Mouse (Mus musculus): ENCODE measurements around the gene Tbc1d9. TPM values are rescaled to one million over a fixed set of nuclear protein-coding genes. Genes with fewer than 3 reads are reported as not detected.

Tbc1d9 gene
- polyA plus RNA-seq, 1 experiment from 2014 or later, result 1.6 TPM

DNA sequence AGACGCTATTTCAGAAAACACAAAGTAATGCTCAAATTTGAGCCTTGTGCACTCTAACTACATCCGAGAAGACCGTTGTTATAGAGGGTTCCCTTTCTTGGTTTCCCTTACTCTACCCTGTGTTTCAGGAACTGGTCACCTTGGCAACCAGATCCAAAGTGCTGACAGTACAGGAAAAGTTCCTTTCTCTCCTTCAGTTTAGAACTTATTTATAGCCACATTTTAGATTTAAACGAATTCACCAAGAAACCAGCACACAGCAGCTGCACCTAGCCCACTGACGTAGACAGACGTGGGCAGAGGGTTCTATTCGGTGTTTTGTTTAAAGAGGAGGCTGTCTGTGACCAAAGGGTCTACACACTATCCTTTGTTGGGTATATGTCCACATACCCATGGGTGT lies 79.0 kb downstream of the Tbc1d9 start:
- no peak for ATAC-seq
- H3K27ac ChIP-seq (ENCODE audit: low read length), result no peak overlapping the region
- H3K4me2 ChIP-seq (ENCODE audit: low read depth, low read length), result no peak overlapping the region
- no peaks in the 10 kb centered on the region for H3K4me1 ChIP-seq (ENCODE audit: control insufficient read depth, insufficient read depth, low read length)
- no peak overlapping the region for H3K9ac ChIP-seq (ENCODE audit: low read depth, low read length)
- no peaks in the 10 kb centered on the region for H3K27me3 ChIP-seq (replicated peaks; ENCODE audit: control insufficient read depth, insufficient read depth, low read length)
- 85% methylated on average over 7 of the region's 7 CpGs for WGBS
- H3K4me3 ChIP-seq (ENCODE audit: low read length), result no peak overlapping the region
- H3K36me3 ChIP-seq (ENCODE audit: control insufficient read depth, insufficient read depth, low read length), result no peaks in the 10 kb centered on the region
- H3K9me3 ChIP-seq (ENCODE audit: control insufficient read depth, low read length), result no peaks in the 10 kb centered on the region

DNA sequence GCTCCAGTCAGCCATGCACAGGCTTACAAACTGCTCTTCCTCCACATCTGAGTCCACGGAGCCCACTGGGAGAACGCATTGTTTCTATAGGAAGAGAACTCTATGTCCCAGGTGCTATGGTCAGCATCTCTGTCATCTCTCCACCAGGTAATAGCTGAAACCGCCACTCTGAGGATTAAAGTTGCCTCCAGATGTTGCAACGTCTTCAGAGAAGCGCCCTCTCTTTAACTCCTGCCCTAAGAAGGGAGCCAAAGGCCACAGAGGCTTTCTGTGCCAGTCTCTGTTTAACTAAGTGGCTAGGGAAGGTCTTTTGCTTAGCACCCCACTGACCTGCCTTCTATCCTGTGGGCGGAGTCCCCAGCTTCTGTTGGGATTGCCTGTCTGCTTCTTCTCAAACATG lies 85.7 kb downstream of the Tbc1d9 start:
- no peak overlapping the region for H3K27ac ChIP-seq (ENCODE audit: low read length)

DNA sequence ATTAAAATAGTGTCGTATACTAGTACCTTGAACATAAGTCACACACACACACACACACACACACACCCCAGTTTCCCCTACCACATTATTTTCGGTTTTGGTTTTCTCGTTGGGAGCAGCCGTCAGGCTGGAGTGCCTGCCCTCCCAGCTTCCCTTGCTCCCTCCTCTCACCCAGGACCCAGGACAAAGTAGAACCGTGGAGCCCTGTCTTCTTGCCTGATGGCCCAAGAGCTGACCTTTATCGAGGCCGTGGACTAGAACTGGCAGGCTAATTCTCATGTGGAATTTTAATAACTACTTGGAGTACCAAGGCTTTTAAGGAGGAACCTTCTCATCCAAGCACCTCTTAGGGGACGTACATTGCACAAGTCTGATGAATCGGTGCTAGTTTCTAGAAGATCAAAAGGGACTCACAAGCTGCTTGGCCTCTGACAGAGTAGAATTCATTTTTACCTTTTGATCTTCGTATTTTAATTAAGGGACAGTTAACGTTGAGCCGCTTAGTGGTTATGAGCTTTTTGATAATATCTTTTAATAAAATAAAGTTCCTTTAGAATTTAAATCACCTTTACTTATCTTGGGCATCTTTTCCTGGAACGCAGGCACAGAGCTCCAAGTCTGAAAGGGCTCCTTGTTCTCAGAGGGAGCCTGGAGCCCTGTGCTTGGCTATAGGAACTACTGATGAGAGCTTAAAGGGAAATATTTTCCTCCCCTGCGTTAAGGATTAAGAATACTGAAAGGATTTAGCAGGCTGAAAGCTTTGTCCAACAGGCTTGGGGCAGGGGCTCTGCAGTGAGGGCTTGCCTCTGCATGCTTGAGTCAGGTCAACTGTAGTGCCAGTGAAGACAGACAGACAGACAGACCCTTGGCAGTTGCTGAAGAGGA lies 86.5 kb downstream of the Tbc1d9 start:
- no peak for ATAC-seq
- H3K27ac ChIP-seq (ENCODE audit: low read length), result no peak overlapping the region
- H3K36me3 ChIP-seq (ENCODE audit: control insufficient read depth, insufficient read depth, low read length), result no peaks in the 10 kb centered on the region
- WGBS, result 71% methylated on average over 14 of the region's 14 CpGs
- H3K9ac ChIP-seq (ENCODE audit: low read depth, low read length), result no peak overlapping the region
- H3K4me1 ChIP-seq (ENCODE audit: control insufficient read depth, insufficient read depth, low read length), result no peaks in the 10 kb centered on the region
- H3K4me2 ChIP-seq (ENCODE audit: low read depth, low read length), result no peak overlapping the region
- no peaks in the 10 kb centered on the region for H3K27me3 ChIP-seq (replicated peaks; ENCODE audit: control insufficient read depth, insufficient read depth, low read length)
- H3K4me3 ChIP-seq (ENCODE audit: low read length), result no peak overlapping the region
- no peaks in the 10 kb centered on the region for H3K9me3 ChIP-seq (ENCODE audit: control insufficient read depth, low read length)

More for the DNA sequence above, 85.7 kb downstream of the Tbc1d9 start:
- no peaks in the 10 kb centered on the region for H3K4me1 ChIP-seq (ENCODE audit: control insufficient read depth, insufficient read depth, low read length)
- 79% methylated on average over 6 of the region's 6 CpGs for WGBS
- H3K4me3 ChIP-seq (ENCODE audit: low read length), result no peak overlapping the region
- no peak for ATAC-seq
- no peaks in the 10 kb centered on the region for H3K36me3 ChIP-seq (ENCODE audit: control insufficient read depth, insufficient read depth, low read length)
- H3K4me2 ChIP-seq (ENCODE audit: low read depth, low read length), result no peak overlapping the region
- no peaks in the 10 kb centered on the region for H3K9me3 ChIP-seq (ENCODE audit: control insufficient read depth, low read length)
- H3K9ac ChIP-seq (ENCODE audit: low read depth, low read length), result no peak overlapping the region
- no peaks in the 10 kb centered on the region for H3K27me3 ChIP-seq (replicated peaks; ENCODE audit: control insufficient read depth, insufficient read depth, low read length)

DNA sequence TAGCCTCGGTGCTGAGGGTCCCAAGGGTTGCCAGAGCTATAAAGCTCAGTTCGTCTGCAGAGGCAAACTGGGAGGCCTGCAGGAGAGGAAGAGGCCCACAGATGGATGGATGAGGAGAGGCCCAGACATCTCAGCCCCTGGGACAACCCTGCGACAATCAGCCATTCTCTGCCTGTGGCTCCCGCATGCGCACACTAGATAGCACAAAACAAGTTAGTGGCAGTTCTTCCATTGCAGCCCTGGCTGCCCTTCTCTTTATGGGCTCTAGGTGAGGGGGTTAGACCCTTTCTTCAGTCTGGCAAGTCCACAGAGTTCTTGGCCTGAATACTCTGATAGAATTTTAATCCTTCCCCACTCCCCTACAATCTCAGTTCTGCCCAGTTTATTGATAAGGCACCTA lies 87.6 kb downstream of the Tbc1d9 start:
- H3K4me3 ChIP-seq (ENCODE audit: low read length), result no peak overlapping the region
- no peak overlapping the region for H3K4me2 ChIP-seq (ENCODE audit: low read depth, low read length)
- no peak overlapping the region for H3K27ac ChIP-seq (ENCODE audit: low read length)
- H3K36me3 ChIP-seq (ENCODE audit: control insufficient read depth, insufficient read depth, low read length), result no peaks in the 10 kb centered on the region
- H3K9ac ChIP-seq (ENCODE audit: low read depth, low read length), result no peak overlapping the region
- ATAC-seq, result no peak
- H3K27me3 ChIP-seq (replicated peaks; ENCODE audit: control insufficient read depth, insufficient read depth, low read length), result no peaks in the 10 kb centered on the region
- H3K4me1 ChIP-seq (ENCODE audit: control insufficient read depth, insufficient read depth, low read length), result no peaks in the 10 kb centered on the region
- H3K9me3 ChIP-seq (ENCODE audit: control insufficient read depth, low read length), result no peaks in the 10 kb centered on the region
- 86% methylated on average over 5 of the region's 5 CpGs for WGBS

DNA sequence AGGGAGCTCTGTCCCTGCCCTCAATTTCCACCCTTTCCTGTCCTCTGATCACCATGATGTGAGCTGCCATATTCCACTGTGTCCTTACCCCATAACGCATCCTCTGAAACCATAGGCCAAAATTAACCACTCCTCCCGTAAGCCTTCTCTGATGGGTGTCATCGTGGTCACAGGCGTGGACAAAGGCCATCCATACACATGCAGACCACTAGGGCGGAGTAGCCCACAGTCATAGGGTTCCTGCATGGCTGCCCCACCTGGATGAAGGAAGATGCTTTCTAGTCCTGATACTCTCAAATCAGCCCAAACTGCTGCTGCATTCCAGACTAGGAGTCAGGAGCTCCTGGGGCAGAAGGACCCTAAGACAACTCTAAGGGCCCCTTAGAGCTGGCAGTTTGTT lies 92.5 kb downstream of the Tbc1d9 start:
- Histone ChIP-seq H3K4me3 (ENCODE audit: low read length) (no peak overlapping the region), H3K4me2 (ENCODE audit: low read depth, low read length) (no peak overlapping the region), H3K4me1 (ENCODE audit: control insufficient read depth, insufficient read depth, low read length) (no peaks in the 10 kb centered on the region), H3K9ac (ENCODE audit: low read depth, low read length) (no peak overlapping the region), H3K27ac (ENCODE audit: low read length) (no peak overlapping the region), H3K9me3 (ENCODE audit: control insufficient read depth, low read length) (no peaks in the 10 kb centered on the region), H3K36me3 (ENCODE audit: control insufficient read depth, insufficient read depth, low read length) (no peaks in the 10 kb centered on the region), H3K27me3 (replicated peaks; ENCODE audit: control insufficient read depth, insufficient read depth, low read length) (no peaks in the 10 kb centered on the region)
- 94% methylated on average over 5 of the region's 5 CpGs for WGBS
- ATAC-seq, result no peak

DNA sequence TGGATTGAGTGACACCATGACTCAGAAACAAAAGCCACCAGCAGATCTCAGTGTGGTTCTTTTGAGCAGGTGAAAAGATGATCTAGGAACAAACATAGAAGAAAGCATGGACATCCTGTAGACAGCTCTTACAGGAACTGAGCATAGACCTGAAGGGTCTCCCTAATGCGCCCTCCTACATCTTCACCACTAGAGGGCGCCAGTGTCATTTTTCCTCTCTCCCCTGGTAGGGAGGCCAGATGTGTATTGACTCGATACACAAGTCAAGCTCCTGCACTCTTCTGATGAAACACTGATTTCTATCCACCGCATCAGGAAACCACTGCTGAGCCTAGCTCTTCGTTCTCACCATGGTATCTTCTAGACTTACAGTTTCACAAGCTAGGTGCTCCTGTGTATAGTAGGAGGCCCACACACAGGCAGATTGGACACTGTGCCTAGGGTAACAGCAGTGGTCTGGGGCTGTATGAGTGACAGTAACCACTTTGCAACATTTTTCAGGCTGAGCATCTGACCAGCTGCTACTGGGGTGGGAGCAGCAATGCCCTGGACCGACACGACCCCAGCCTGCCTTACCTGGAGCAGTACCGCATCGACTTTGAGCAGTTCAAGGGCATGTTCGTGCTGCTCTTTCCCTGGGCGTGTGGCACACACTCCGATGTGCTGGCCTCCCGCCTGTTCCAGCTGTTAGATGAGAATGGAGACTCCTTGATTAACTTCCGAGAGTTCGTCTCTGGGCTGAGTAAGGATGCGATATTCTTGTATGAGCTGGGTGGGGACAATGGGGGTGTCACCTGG lies 95.5 kb downstream of the Tbc1d9 start:
- Histone ChIP-seq H3K4me1 (ENCODE audit: control insufficient read depth, insufficient read depth, low read length) (no peaks in the 10 kb centered on the region), H3K27me3 (replicated peaks; ENCODE audit: control insufficient read depth, insufficient read depth, low read length) (no peaks in the 10 kb centered on the region), H3K9ac (ENCODE audit: low read depth, low read length) (no peak overlapping the region), H3K4me2 (ENCODE audit: low read depth, low read length) (no peak overlapping the region), H3K9me3 (ENCODE audit: control insufficient read depth, low read length) (no peaks in the 10 kb centered on the region), H3K4me3 (ENCODE audit: low read length) (no peak overlapping the region), H3K36me3 (ENCODE audit: control insufficient read depth, insufficient read depth, low read length) (no peaks in the 10 kb centered on the region), H3K27ac (ENCODE audit: low read length) (no peak overlapping the region)
- ATAC-seq, result peak; percentile 83
- WGBS, result 70% methylated on average over 16 of the region's 16 CpGs

DNA sequence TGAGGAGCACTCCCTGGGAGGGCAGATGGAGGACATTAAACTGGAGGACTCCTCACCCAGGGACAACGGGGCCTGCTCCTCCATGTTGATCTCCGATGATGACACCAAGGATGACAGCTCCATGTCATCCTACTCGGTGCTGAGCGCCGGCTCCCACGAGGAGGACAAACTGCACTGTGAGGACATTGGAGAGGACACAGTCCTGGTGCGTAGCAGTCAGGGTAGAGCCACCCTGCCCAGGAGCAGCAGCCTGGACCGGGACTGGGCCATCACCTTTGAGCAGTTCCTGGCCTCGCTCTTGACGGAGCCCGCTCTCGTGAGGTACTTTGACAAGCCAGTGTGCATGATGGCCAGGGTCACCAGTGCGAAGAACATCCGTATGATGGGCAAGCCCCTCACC lies 106.0 kb downstream of the Tbc1d9 start:
- Histone ChIP-seq H3K4me1 (ENCODE audit: control insufficient read depth, insufficient read depth, low read length) (no peaks in the 10 kb centered on the region), H3K36me3 (ENCODE audit: control insufficient read depth, insufficient read depth, low read length) (no peaks in the 10 kb centered on the region), H3K27me3 (replicated peaks; ENCODE audit: control insufficient read depth, insufficient read depth, low read length) (no peaks in the 10 kb centered on the region), H3K9ac (ENCODE audit: low read depth, low read length) (no peak overlapping the region), H3K4me3 (ENCODE audit: low read length) (no peak overlapping the region), H3K9me3 (ENCODE audit: control insufficient read depth, low read length) (no peaks in the 10 kb centered on the region), H3K4me2 (ENCODE audit: low read depth, low read length) (no peak overlapping the region), H3K27ac (ENCODE audit: low read length) (no peak overlapping the region)
- ATAC-seq, result no peak
- 96% methylated on average over 14 of the region's 14 CpGs for WGBS

DNA sequence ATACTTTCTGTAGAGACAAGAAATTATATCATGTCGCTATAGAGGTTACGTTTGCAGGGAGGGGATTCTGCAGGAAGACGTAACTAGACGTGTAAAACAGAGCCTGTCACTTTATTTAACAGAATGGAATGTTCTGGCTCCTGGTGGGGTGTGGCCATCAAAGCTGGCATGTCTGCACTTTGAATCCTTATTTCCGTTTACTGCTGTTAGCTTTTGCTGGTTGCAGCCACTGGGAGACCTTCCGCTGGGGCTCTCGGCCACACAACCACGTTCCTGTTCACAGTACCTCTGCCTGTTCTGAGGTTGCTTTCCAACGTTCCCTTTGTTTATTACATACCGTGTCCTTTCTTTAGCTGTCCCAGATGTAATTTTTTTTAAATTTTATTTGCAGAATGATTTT lies 107.3 kb downstream of the Tbc1d9 start:
- H3K36me3 ChIP-seq (ENCODE audit: control insufficient read depth, insufficient read depth, low read length), result no peaks in the 10 kb centered on the region
- no peaks in the 10 kb centered on the region for H3K4me1 ChIP-seq (ENCODE audit: control insufficient read depth, insufficient read depth, low read length)
- 50% methylated on average over 10 of the region's 10 CpGs for WGBS
- no peak overlapping the region for H3K4me2 ChIP-seq (ENCODE audit: low read depth, low read length)
- no peak overlapping the region for H3K27ac ChIP-seq (ENCODE audit: low read length)
- H3K4me3 ChIP-seq (ENCODE audit: low read length), result no peak overlapping the region
- H3K9ac ChIP-seq (ENCODE audit: low read depth, low read length), result no peak overlapping the region
- ATAC-seq, result peak; percentile 82
- no peaks in the 10 kb centered on the region for H3K9me3 ChIP-seq (ENCODE audit: control insufficient read depth, low read length)
- no peaks in the 10 kb centered on the region for H3K27me3 ChIP-seq (replicated peaks; ENCODE audit: control insufficient read depth, insufficient read depth, low read length)

DNA sequence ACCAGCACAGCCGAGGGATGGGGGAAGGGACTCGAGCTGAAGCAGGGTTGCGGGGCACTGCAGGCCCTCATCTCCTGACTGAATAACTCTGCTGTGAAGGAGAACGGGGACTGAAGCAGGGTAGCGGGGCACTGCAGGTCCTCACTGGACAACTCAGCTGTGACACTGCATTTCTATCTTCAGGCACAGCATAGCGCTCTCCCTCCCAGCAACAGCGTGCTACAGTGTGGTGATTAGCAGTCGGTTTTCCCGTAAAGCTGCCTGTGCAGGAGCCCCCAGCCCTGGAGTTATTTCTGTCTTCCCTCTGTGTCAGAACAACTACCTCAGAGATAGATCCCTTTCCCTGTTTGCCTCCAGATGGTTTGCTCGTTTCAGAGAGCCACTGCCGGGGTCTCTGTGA lies 109.3 kb downstream of the Tbc1d9 start:
- H3K9ac ChIP-seq (ENCODE audit: low read depth, low read length), result no peak overlapping the region
- H3K36me3 ChIP-seq (ENCODE audit: control insufficient read depth, insufficient read depth, low read length), result no peaks in the 10 kb centered on the region
- ATAC-seq, result no peak
- H3K9me3 ChIP-seq (ENCODE audit: control insufficient read depth, low read length), result no peaks in the 10 kb centered on the region
- no peak overlapping the region for H3K27ac ChIP-seq (ENCODE audit: low read length)
- H3K27me3 ChIP-seq (replicated peaks; ENCODE audit: control insufficient read depth, insufficient read depth, low read length), result no peaks in the 10 kb centered on the region
- H3K4me3 ChIP-seq (ENCODE audit: low read length), result no peak overlapping the region
- H3K4me2 ChIP-seq (ENCODE audit: low read depth, low read length), result no peak overlapping the region
- H3K4me1 ChIP-seq (ENCODE audit: control insufficient read depth, insufficient read depth, low read length), result no peaks in the 10 kb centered on the region
- 61% methylated on average over 11 of the region's 11 CpGs for whole genome bisulfite sequencing

Measured in intestine, embryonic 16.5 days (tissue).